Mouse (Mus musculus): Measurements from ENCODE around the gene 1810030O07Rik. TPM values are rescaled to one million over a fixed set of nuclear protein-coding genes. Genes with fewer than 3 reads are reported as not detected.
"Not testable (repeated sequence)": the region's sequence is repeated elsewhere in the genome, so short reads cannot be mapped to it uniquely, and the experiment has no call there.

1810030O07Rik gene
- total RNA-seq, 2 experiments from 2014 or later: 4.9 to 8.6 TPM

DNA sequence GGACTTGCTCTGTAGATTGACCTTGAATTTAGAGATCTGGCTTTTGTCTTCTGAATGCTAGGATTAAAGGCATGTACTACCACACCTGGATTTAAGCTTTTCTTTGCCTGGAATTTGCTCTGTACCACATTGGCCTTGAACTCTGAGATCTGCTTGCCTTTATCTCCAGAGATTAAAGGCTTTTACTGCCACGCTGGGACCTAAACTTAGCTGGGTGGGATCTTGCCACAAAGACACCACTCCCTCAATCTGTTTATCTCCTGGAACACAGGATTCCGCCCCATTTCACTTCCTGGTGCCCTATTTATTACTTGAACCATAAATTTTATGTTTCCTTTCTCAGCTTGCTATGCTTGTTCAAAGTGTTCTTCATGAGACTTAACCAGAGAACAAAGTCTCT is 62.3 kb downstream of the 1810030O07Rik start:
- intact Hi-C loops (cut with DNase I): no loop called here
- no peak overlapping the region for H3K27ac ChIP-seq
- no peak overlapping the region for H3K4me3 ChIP-seq
- no peak for TF ChIP-seq CTCF (IDR thresholded peaks at IDR 0.05)
- DNase-seq: no peak

GRCm38 (mm10) chrX:12610541-12610940 is 62.9 kb downstream of the 1810030O07Rik start:
- intact Hi-C loops (cut with DNase I); DNase-seq; H3K27ac ChIP-seq; H3K4me3 ChIP-seq: not testable (repeated sequence)

Other genes with a start within 250 kb of the 1810030O07Rik start
- gene Atp6ap2, start 85.9 kb downstream of the 1810030O07Rik start, total RNA-seq (2021): 10 to 100 TPM; 12.2 to 15.7 TPM
- 10 to 100 TPM; 23.3 to 27.9 TPM for gene Med14, start 88.4 kb upstream of the 1810030O07Rik start, total RNA-seq (2021)

Data from gastrocnemius, adult 2 months (tissue).